Mouse (Mus musculus): ENCODE data around the gene Mapk11. TPM values are rescaled to one million over a fixed set of nuclear protein-coding genes. Genes with fewer than 3 reads are reported as not detected.

Gene Mapk11
- total RNA-seq, 2 experiments from 2014 or later: 24.7 to 28.2 TPM

- DNase-seq (ENCODE audit: extremely low spot score in 1 of 2, low spot score in 2 of 2): peak in 1 of 2 experiments; percentile 81
- intact Hi-C loops (cut with DNase I): no loop called here
These were observed 27.7 kb upstream of the Mapk11 start for GRCm38 (mm10) chr15:89177121-89177520.

DNA sequence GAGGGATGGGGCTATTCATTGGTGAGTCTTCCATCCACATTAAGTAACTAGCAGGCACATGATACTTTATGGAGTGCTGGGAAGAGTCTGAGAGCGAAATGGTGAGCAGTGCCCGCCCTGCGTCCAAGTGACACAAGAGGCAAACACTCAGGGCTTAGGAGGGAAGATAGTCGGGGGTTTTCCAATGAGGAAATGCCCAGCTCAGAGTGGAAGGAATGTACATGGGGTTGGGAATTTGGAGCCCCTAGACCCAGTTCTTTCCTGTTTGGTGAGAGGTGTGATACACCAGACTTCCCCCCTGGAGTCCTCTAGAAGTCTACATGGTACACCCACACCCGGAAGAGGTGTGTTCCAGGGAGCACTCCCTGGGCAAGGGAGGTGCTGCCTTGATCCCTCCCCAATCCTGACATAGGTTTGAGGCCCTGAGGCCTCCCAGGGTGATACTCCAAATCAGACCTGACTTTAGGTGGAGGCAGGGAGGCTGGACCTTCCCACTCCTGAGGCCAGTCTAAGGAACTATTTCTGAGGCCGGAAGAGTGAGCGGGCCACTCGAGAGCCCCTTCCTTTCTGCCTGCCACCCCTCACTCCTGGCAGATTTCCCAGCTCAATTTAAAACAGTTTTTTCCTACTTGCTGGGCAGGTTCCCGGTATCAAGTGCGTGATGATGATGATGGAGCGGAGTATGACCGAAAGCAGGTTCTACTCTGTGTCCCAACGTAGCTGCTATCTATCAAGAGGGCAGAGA, 26.2 kb upstream of the Mapk11 start:
- DNase-seq (ENCODE audit: extremely low spot score in 1 of 2, low spot score in 2 of 2): peak in 1 of 2 experiments; percentile 20
- intact Hi-C loops (cut with DNase I): no loop called here

DNA sequence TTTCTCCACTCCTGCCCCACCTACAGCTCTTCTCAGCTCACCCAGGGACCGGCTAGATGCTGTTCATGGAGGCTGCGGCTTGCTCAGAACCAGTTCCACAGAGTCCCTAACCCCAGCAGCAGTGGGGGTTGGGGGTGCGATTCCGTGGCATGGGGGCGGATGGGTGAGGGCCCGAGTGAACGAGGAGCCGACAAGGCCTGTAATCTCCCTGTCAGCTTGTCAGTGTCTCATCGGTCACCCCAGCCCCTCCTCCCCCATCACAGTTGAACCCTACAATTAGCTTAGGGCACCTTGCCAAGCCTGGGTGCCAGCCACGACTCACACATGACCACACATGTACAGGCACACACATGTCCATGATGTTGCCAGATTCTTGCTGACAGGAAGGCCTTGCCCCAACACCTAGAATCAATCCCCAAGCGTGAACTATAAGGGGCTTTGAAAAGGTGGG, 25.5 kb upstream of the Mapk11 start:
- intact Hi-C loops (cut with DNase I): no loop called here
- peak in 1 of 2 experiments; percentile 48 for DNase-seq (ENCODE audit: extremely low spot score in 1 of 2, low spot score in 2 of 2)

DNA sequence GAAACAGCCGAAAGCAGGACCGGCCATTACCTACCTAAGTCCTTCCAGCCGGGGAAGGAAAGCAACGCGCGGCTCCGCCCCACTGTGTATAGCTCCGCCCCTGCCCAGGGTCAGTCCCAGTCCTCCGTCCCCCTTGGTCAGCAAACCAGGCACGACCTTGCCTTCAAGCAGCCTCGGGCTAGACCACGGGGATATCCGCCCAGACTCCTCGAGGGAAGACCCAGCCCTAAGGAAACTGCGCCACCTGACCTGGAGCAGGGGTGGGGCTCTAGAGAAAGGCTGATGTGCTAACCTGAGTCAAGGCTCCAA, 24.4 kb upstream of the Mapk11 start:
- intact Hi-C loops (cut with DNase I): no loop called here
- peak in 1 of 2 experiments; percentile 83 for DNase-seq (ENCODE audit: extremely low spot score in 1 of 2, low spot score in 2 of 2)

DNA sequence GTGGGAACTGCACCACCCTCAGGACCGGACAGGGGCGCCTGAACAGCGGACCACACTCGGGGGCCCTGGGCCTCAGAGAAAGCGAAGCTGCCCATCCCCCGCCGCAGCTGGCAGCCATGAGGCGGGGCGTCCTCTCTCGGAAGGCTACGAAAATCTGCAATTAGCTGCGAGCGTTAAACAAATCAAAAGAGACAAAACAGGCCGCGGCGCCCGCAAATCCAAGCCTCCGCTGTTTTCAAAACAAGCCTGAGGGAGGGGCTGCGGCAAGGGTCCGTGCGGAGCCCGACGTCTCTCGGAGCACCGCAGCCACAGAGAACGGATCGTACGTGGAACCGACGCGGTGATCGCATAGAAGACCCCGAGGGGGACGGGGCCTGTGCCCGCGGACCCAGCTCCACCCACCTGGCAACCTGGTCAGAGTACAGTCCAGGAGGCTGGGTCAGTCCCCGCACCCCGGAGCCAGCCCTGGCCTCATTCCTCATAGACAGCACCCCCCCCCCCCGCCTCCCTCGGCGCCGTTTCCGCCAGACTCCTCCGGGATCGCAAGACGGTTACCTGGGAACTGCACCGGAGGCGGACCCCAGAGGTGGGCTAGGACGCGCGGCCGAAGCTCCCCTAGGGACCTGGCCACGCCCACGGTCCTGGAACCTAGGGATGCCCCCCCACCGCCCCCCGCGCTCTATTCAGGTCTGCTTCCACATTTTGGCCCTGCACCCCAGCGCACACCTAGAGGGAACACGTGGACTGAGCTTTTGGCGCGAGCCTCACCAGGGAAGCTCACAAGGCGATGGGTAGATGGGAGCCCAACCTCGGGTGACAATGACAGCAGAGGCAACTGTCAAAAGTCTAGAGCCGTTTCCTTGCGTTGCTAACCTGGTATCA, 23.8 kb upstream of the Mapk11 start:
- peak in 1 of 2 experiments; percentile 78 for DNase-seq (ENCODE audit: extremely low spot score in 1 of 2, low spot score in 2 of 2)
- intact Hi-C loops (cut with DNase I): no loop called here

GRCm38 (mm10) chr15:89172276-89172935, 23.0 kb upstream of the Mapk11 start:
- intact Hi-C loops (cut with DNase I): no loop called here
- peak in 1 of 2 experiments; percentile 54 for DNase-seq (ENCODE audit: extremely low spot score in 1 of 2, low spot score in 2 of 2)

- intact Hi-C loops (cut with DNase I): no loop called here
These were observed 22.2 kb upstream of the Mapk11 start for GRCm38 (mm10) chr15:89171526-89172051.

GRCm38 (mm10) chr15:89170102-89170501, 20.7 kb upstream of the Mapk11 start:
- intact Hi-C loops (cut with DNase I): no loop called here
- peak in 1 of 2 experiments; percentile 58 for DNase-seq (ENCODE audit: extremely low spot score in 1 of 2, low spot score in 2 of 2)

More at GRCm38 (mm10) chr15:89171526-89172051, 22.2 kb upstream of the Mapk11 start:
- peak in 1 of 2 experiments; percentile 20 for DNase-seq (ENCODE audit: extremely low spot score in 1 of 2, low spot score in 2 of 2)

GRCm38 (mm10) chr15:89169431-89169830, 20.0 kb upstream of the Mapk11 start:
- intact Hi-C loops (cut with DNase I): no loop called here
- peak in 1 of 2 experiments; percentile 88 for DNase-seq (ENCODE audit: extremely low spot score in 1 of 2, low spot score in 2 of 2)

DNA sequence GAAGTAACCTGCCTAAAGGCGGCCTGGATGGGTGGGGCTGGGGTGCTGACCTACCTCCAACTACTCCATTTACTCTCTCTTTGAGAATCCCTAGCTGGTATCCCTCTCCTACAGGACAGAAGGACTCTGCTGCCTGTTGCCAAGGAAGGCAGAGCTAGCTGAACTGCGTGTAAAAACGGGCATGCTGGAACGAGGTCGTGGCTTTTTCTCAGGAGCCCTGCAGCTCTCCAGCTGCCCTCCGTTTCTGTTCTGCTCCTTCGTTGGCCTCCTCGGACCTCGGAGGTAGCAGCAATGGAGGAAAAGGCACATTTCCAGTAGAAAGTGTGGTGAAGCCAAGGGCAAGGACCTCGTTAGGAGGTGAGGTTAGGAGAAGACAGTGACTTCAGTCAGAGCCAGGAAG, 19.5 kb upstream of the Mapk11 start:
- intact Hi-C loops (cut with DNase I): no loop called here
- no peak for DNase-seq (ENCODE audit: extremely low spot score in 1 of 2, low spot score in 2 of 2)

DNA sequence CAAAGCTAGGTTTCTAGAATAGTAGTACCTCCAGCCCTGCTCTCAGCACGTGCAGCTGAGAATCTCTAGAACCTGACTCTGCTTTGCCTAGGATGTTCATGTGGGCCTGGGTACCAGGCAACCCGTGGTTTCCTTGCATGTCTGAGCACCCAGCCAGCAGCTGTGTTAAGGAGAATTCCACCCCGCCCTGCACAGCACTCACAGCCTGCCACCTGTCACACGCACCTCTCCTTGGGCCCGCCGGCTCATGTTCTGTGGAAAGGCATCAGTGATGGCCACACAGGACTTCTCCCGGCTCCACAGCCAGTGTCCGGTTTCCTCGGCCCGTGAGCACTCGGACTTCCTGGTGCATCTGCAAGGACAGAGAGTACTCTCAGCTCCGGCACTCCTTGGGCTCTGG, 16.1 kb upstream of the Mapk11 start:
- DNase-seq (ENCODE audit: extremely low spot score in 1 of 2, low spot score in 2 of 2): peak in 1 of 2 experiments; percentile 25
- intact Hi-C loops (cut with DNase I): no loop called here

GRCm38 (mm10) chr15:89161397-89161796, 12.0 kb upstream of the Mapk11 start:
- no peak for DNase-seq (ENCODE audit: extremely low spot score in 1 of 2, low spot score in 2 of 2)
- intact Hi-C loops (cut with DNase I): no loop called here

- intact Hi-C loops (cut with DNase I): no loop called here
- DNase-seq (ENCODE audit: extremely low spot score in 1 of 2, low spot score in 2 of 2): no peak
These were observed 9.1 kb upstream of the Mapk11 start for GRCm38 (mm10) chr15:89158516-89158915.

- peak in 1 of 2 experiments; percentile 76 for DNase-seq (ENCODE audit: extremely low spot score in 1 of 2, low spot score in 2 of 2)
These were observed 8.5 kb upstream of the Mapk11 start for GRCm38 (mm10) chr15:89157954-89158353.

DNA sequence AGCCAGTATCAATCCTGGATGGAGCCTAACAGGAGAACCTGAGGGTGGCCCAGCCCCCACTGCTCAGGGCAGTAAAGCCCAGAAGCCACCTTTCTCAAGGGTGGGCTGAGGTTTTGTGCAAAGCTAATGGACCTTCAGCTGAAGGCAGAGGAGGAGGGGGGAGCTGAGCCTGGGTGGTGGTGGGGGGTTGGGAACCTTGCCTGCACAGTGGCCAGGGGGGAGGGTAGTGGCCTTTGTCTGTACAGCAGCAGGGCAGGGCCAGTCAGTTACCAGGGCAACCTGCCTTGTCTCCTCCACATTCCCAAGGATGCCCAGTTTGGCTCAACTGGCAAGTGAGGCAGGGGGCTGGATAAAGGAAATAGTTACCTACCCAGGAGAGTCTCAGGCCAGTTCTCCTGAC, 2.9 kb upstream of the Mapk11 start:
- intact Hi-C loops (cut with DNase I): no loop called here
- DNase-seq (ENCODE audit: extremely low spot score in 1 of 2, low spot score in 2 of 2): peak in 1 of 2 experiments; percentile 34

More at GRCm38 (mm10) chr15:89157954-89158353, 8.5 kb upstream of the Mapk11 start:
- intact Hi-C loops (cut with DNase I): loop anchor here (2.0 kb wide), 1 partner anchor 51 kb away; no protein-coding TSS in a partner anchor

- peak in 1 of 2 experiments; percentile 36 for DNase-seq (ENCODE audit: extremely low spot score in 1 of 2, low spot score in 2 of 2)
- intact Hi-C loops (cut with DNase I): no loop called here
These were observed 588 bp upstream of the Mapk11 start for GRCm38 (mm10) chr15:89150041-89150390.

DNA sequence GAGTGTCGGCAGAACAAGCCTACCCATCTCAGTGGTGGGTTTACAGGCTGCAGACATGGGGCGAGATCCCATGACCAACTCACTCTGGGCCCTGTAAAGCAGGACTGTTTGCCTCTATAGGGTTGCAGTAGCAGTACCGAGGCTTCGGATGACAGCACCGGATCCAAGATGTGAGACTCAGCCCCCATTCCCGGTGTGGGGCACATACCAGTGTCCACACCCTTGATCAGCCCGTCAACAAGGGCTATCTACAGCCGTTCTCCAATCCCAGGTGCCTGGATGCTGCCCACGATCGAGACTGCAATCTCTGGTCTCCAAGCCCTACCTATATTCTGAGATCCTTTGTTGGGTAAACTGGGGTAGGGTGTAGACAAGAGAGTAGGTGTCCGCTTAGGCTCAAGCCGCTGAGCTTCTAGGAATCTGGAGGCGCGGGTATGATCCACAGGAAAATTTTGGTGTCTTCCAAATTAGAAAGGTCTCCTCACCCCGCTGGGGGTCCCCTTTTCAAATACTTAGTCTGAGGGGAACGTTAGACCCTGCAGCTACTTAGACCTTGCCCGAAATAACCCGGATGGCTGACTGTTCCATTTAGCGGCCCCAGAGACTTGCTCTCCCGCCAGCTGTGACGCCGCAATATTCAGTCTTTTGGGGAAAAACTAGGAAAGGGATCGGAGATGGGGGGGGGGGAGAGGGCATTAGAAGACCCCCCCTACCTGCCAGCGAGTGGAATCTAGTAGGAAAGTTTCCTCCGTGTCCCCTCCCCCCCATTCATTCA, 745 bp downstream of the Mapk11 start:
- intact Hi-C loops (cut with DNase I): no loop called here
- DNase-seq (ENCODE audit: extremely low spot score in 1 of 2, low spot score in 2 of 2): peak in 1 of 2 experiments; percentile 29

DNA sequence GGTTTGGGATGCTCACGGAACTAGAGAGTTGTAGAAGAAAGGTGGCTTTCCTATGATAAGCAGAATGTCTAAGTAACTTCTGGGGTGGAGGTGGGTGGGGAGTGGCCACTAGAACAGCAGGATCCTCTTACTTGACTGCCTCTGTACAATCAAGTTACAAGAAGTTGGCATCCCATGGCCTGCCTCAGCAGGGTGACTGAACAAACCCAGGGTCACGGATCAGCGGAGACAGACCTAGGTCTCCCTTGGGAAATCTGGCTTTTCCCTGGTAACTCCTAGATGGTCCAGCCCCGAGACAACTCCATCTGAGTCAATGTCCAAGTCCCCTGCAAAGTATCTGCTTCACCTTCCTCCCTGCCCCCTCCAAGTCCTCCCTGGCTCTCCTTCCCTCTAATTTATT, 1.5 kb downstream of the Mapk11 start:
- intact Hi-C loops (cut with DNase I): no loop called here
- DNase-seq (ENCODE audit: extremely low spot score in 1 of 2, low spot score in 2 of 2): peak in 1 of 2 experiments; percentile 18
